14 mouse cellular contexts compared by ENCODE assay signal in genomic region chr16:44534122-44534521, GRCm38 (mm10). TPM values are rescaled to one million over a fixed set of nuclear protein-coding genes. Genes with fewer than 3 reads are reported as not detected.
DNase-seq lines count a peak whose midpoint lies in the region; ATAC-seq and TF ChIP-seq lines count a peak whose summit lies in the region.
"Had no signal": no experiment of that assay in that cellular context is flagged by ENCODE, and none has a peak within 500 bp of the region (broad histone marks: within the 10 kb centered on the region; RNA-seq: fewer than 3 reads in every experiment).

No protein-coding gene starts in this region.

- no peak overlapping the region for H3K4me2 ChIP-seq in stomach, embryonic 15.5 days
- H3K4me2 ChIP-seq in stomach, postnatal 0 days (replicated peaks; ENCODE audit: low read depth) = no peak overlapping the region
- H3K4me2 ChIP-seq in midbrain, embryonic 13.5 days (replicated peaks) = peak overlapping the region; percentile 45
- H3K4me2 ChIP-seq: liver, embryonic 12.5 days; lung, embryonic 15.5 days had no signal

- intact Hi-C loops in heart, adult 2 months (cut with DNase I) = no loop called here
- intact Hi-C loops in gastrocnemius, postnatal 36 days (cut with DNase I) = no loop called here

- H3K4me1 ChIP-seq in heart, adult 2 months (ENCODE audit: control insufficient read depth, insufficient read depth, low read length) = peaks cover 6% of the 10 kb centered on the region
- H3K4me1 ChIP-seq in stomach, embryonic 15.5 days = peaks cover 38% of the 10 kb centered on the region
- peaks cover 2% of the 10 kb centered on the region; the same call in 1 of the 2 replicates for H3K4me1 ChIP-seq in stomach, postnatal 0 days (replicated peaks; ENCODE audit: control insufficient read depth, insufficient read depth)
- peaks cover 93% of the 10 kb centered on the region for H3K4me1 ChIP-seq in midbrain, embryonic 13.5 days (replicated peaks)

- no peak for TF ChIP-seq CTCF in heart, adult 2 months (IDR thresholded peaks at IDR 0.05)
- TF ChIP-seq CTCF in stomach, postnatal 0 days (IDR thresholded peaks at IDR 0.05; ENCODE audit: low read depth) = no peak

- no peaks in the 10 kb centered on the region for H3K9me3 ChIP-seq in stomach, embryonic 15.5 days
- no peaks in the 10 kb centered on the region for H3K9me3 ChIP-seq in stomach, postnatal 0 days (ENCODE audit: control insufficient read depth, low read length)
- no peaks in the 10 kb centered on the region for H3K9me3 ChIP-seq in midbrain, embryonic 13.5 days
- H3K9me3 ChIP-seq: embryonic facial prominence, embryonic 15.5 days; liver, embryonic 12.5 days; lung, embryonic 15.5 days had no signal

- peak; percentile 70 for DNase-seq in heart, adult 11 months
- DNase-seq in heart, adult 2 months = no peak
- DNase-seq in stomach, postnatal 0 days (ENCODE audit: low spot score) = no peak
- DNase-seq in gastrocnemius, postnatal 36 days = no peak
- no peak for DNase-seq in adrenal gland, postnatal 4 days (ENCODE audit: low spot score in 2 of 2)
- DNase-seq: adrenal gland, postnatal 25 days; kidney, adult 8-10 months; kidney, postnatal 25 days; thymus, adult 2 months had no signal

- TF ChIP-seq EP300 in heart, adult 2 months (IDR thresholded peaks at IDR 0.05; ENCODE audit: insufficient read depth, low read depth, low read length) = no peak
- no peak for TF ChIP-seq EP300 in stomach, postnatal 0 days (optimal IDR thresholded peaks at IDR 0.05)

- H3K27me3 ChIP-seq in heart, adult 2 months (ENCODE audit: control insufficient read depth, insufficient read depth, low read length) = no peaks in the 10 kb centered on the region
- no peaks in the 10 kb centered on the region for H3K27me3 ChIP-seq in stomach, embryonic 15.5 days (replicated peaks)
- H3K27me3 ChIP-seq in stomach, postnatal 0 days (ENCODE audit: control insufficient read depth, insufficient read depth, low read length) = no peaks in the 10 kb centered on the region
- no peaks in the 10 kb centered on the region for H3K27me3 ChIP-seq in midbrain, embryonic 13.5 days
- H3K27me3 ChIP-seq: embryonic facial prominence, embryonic 15.5 days; lung, embryonic 15.5 days had no signal

- ATAC-seq in stomach, embryonic 15.5 days (ENCODE audit: insufficient read depth, low FRiP score, low read depth) = no peak
- no peak for ATAC-seq in stomach, postnatal 0 days (ENCODE audit: low FRiP score, low TSS enrichment)
- ATAC-seq in midbrain, embryonic 13.5 days = no peak
- ATAC-seq: liver, embryonic 12.5 days had no signal

- peaks cover 5% of the 10 kb centered on the region; the same call in 1 of the 2 replicates for H3K79me2 ChIP-seq in heart, adult 2 months (replicated peaks; ENCODE audit: control insufficient read depth, insufficient read depth, low read length)

- TF ChIP-seq POLR2A in heart, adult 2 months (IDR thresholded peaks at IDR 0.05; ENCODE audit: insufficient read depth, low read depth, low read length) = no peak

- no peak overlapping the region for H3K27ac ChIP-seq in heart, adult 2 months
- H3K27ac ChIP-seq in stomach, embryonic 15.5 days = peak overlapping the region; percentile 2; the same call in 1 of the 2 replicates
- no peak overlapping the region for H3K27ac ChIP-seq in stomach, postnatal 0 days (replicated peaks)
- peak overlapping the region; percentile 89; the same call in 1 of the 2 replicates for H3K27ac ChIP-seq in midbrain, embryonic 13.5 days
- H3K27ac ChIP-seq: liver, embryonic 12.5 days; lung, embryonic 15.5 days had no signal

- no peaks in the 10 kb centered on the region for H3K36me3 ChIP-seq in heart, adult 2 months (ENCODE audit: control insufficient read depth, insufficient read depth, low read length)
- H3K36me3 ChIP-seq in stomach, embryonic 15.5 days = no peaks in the 10 kb centered on the region
- no peaks in the 10 kb centered on the region for H3K36me3 ChIP-seq in stomach, postnatal 0 days (ENCODE audit: control insufficient read depth, insufficient read depth, low read length)
- H3K36me3 ChIP-seq in midbrain, embryonic 13.5 days = peaks cover 5% of the 10 kb centered on the region; the same call in 1 of the 2 replicates
- H3K36me3 ChIP-seq: liver, embryonic 12.5 days; lung, embryonic 15.5 days had no signal

- H3K9ac ChIP-seq in heart, adult 2 months (ENCODE audit: low read depth, low read length) = no peak overlapping the region
- no peak overlapping the region for H3K9ac ChIP-seq in stomach, embryonic 15.5 days
- no peak overlapping the region for H3K9ac ChIP-seq in stomach, postnatal 0 days (ENCODE audit: low read length)
- no peak overlapping the region for H3K9ac ChIP-seq in midbrain, embryonic 13.5 days (replicated peaks)
- H3K9ac ChIP-seq: embryonic facial prominence, embryonic 15.5 days; liver, embryonic 12.5 days; lung, embryonic 15.5 days had no signal

- 65% methylated on average over 7 of the region's 7 CpGs for WGBS in heart, adult 2 months
- WGBS in stomach, embryonic 15.5 days = 29% methylated on average over 7 of the region's 7 CpGs
- WGBS in stomach, postnatal 0 days = 36% methylated on average over 7 of the region's 7 CpGs
- whole genome bisulfite sequencing in midbrain, embryonic 13.5 days = 38% methylated on average over 7 of the region's 7 CpGs

- H3K4me3 ChIP-seq in heart, adult 2 months = no peak overlapping the region
- H3K4me3 ChIP-seq in stomach, embryonic 15.5 days (replicated peaks) = no peak overlapping the region
- no peak overlapping the region for H3K4me3 ChIP-seq in stomach, postnatal 0 days (ENCODE audit: low read depth, low read length)
- H3K4me3 ChIP-seq in midbrain, embryonic 13.5 days (replicated peaks) = 0 out of 2 replicates have a peak overlapping the region, but pooled peaks have one; percentile 1
- H3K4me3 ChIP-seq: embryonic facial prominence, embryonic 15.5 days; liver, embryonic 12.5 days; lung, embryonic 15.5 days had no signal

RNA-seq across cellular contexts. Expression of gene Boc, which starts 24.6 kb away (rescaled TPM):
- total RNA-seq in heart, adult 2 months (2021) = 1 to 10 TPM; 3.5 to 4.2 TPM
- polyA plus RNA-seq in heart, adult 2 months (2012; rRNA removed) = 4.4 and 5.6 TPM in 2 replicates
- polyA plus RNA-seq in stomach, embryonic 15.5 days (2015; fragmentation: Nextera tagmentation; extraction: Ambion mirVana) = 12.6 and 14.0 TPM in 2 replicates
- polyA plus RNA-seq in stomach, postnatal 0 days (2015; fragmentation: Nextera tagmentation; extraction: Ambion mirVana) = 5.9 and 6.1 TPM in 2 replicates
- polyA plus RNA-seq in midbrain, embryonic 13.5 days (2015; fragmentation: Nextera tagmentation; extraction: Ambion mirVana) = 22.5 and 27.3 TPM in 2 replicates
- total RNA-seq in gastrocnemius, postnatal 36 days (2021) = 1 to 10 TPM; 3.7 to 3.8 TPM
- total RNA-seq in adrenal gland, postnatal 4 days (2021) = 10 to 100 TPM; 42.4 to 49.7 TPM

Comparison
In these comparisons a context has a peak if more than half of its experiments do, and no peak if none do; other contexts are left out.
1. H3K27ac ChIP-seq: peak in stomach, embryonic 15.5 days (single experiment) and midbrain, embryonic 13.5 days (single experiment); none in heart, adult 2 months (single experiment) and stomach, postnatal 0 days (single experiment).